Mouse (Mus musculus) forebrain, embryonic 13.5 days (tissue): Measurements from ENCODE around the gene Slc35a1. TPM values are rescaled to one million over a fixed set of nuclear protein-coding genes. Genes with fewer than 3 reads are reported as not detected.
A peak's percentile ranks its signal among the peaks of the same experiment; 100 is the strongest.

Experiments
- ATAC-seq: fragments of 200-750 bp; cut with Nextera tagmentation; 2 replicates; pipeline ENCODE4 v1.8.0; 2017
- H3K27ac ChIP-seq: fragments of 300-500 bp; sonication (generic); 2 replicates; pipeline ENCODE4 v1.5.1; 2015; ENCODE audit warnings: inconsistent platforms, mild to moderate bottlenecking, moderate library complexity
- H3K27me3 ChIP-seq: fragments of 300-500 bp; sonication (generic); 2 replicates; pipeline ENCODE4 v1.6.1; 2015; ENCODE audit warnings: mild to moderate bottlenecking, inconsistent platforms
- H3K36me3 ChIP-seq: fragments of 300-500 bp; sonication (generic); 2 replicates; pipeline ENCODE4 v1.6.1; 2015; ENCODE audit warnings: mild to moderate bottlenecking, inconsistent platforms; ENCODE audit not compliant: poor library complexity, severe bottlenecking
- H3K4me1 ChIP-seq: fragments of 300-500 bp; sonication (generic); 2 replicates; pipeline ENCODE4 v1.6.1; 2015; ENCODE audit warnings: inconsistent platforms
- H3K4me2 ChIP-seq: fragments of 300-500 bp; sonication (generic); 2 replicates; pipeline ENCODE4 v1.6.1; 2015; ENCODE audit warnings: inconsistent platforms, mild to moderate bottlenecking, moderate library complexity
- H3K4me3 ChIP-seq: fragments of 300-500 bp; sonication (generic); 2 replicates; pipeline ENCODE4 v1.5.1; 2015; ENCODE audit warnings: mild to moderate bottlenecking, inconsistent platforms
- H3K9ac ChIP-seq: fragments of 300-500 bp; sonication (generic); 2 replicates; pipeline ENCODE4 v1.6.1; 2015; ENCODE audit warnings: mild to moderate bottlenecking, inconsistent platforms
- H3K9me3 ChIP-seq: fragments of 300-500 bp; sonication (generic); replicated peaks from 2 replicates; pipeline ENCODE4 v1.6.1; 2016; ENCODE audit warnings: inconsistent platforms
- WGBS: fragments of 180-500 bp; shearing (Covaris S2); methylation state at CpG from one replicate; pipeline ENCODE4 v1.1.7; 2015; 5-methylcytosine and 5-hydroxymethylcytosine counted together
- polyA plus RNA-seq: library from polyadenylated mRNA; unstranded; fragments of >200 nt; fragmentation: Nextera tagmentation; extraction: Ambion mirVana; gene quantifications from 2 replicates; pipeline ENCODE4 v1.2.1, GENCODE M21; 2015

Slc35a1 gene
- polyA plus RNA-seq, 1 experiment from 2014 or later = 49.9 TPM

DNA sequence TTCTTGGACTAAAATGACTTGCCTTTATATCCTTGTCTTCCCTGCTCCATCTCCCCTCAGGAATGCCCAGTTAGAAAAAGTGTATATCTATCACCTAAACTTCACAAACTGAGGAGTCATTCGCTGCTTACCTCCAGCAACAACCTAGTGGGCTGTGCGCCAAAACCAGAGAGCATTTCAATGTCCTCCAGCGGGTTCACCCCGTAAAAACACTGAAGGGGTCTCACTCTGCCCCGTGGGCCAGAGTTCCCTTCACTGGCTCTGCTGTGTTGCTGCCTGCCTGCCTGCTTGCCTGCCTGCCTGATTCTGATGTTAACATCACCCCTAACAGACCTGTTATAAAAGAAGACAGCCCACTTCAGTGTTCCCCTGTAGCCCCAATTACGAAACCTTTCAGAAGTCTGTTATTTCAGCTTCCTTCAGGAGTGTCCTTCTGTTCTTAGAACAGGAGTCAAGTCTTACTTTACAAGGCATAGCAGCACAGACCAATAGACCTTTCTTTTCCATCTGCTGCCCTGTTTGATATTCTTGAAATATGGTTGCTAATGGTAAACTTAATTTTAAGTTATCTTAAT is 73.6 kb downstream of the Slc35a1 start:
- Histone ChIP-seq H3K36me3 (peaks cover 4% of the 10 kb centered on the region), H3K4me3 (peak overlapping the region; percentile 84), H3K4me1 (peaks cover 26% of the 10 kb centered on the region), H3K4me2 (peak overlapping the region; percentile 94), H3K9ac (peak overlapping the region; percentile 89), H3K9me3 (no peaks in the 10 kb centered on the region), H3K27ac (no peak overlapping the region), H3K27me3 (no peaks in the 10 kb centered on the region)
- WGBS = 73% methylated on average over 6 of the region's 6 CpGs
- ATAC-seq = no peak

Other genes starting within 250 kb of the Slc35a1 start
- gene Akirin2, start 136.5 kb downstream of the Slc35a1 start, polyA plus RNA-seq = 64.2 and 82.8 TPM in 2 replicates
- gene Orc3, start 72.5 kb downstream of the Slc35a1 start, polyA plus RNA-seq = 91.7 and 97.2 TPM in 2 replicates
- 68.7 TPM in 2 replicates for gene Rars2, start 72.5 kb downstream of the Slc35a1 start, polyA plus RNA-seq
- gene Cfap206, start 42.8 kb upstream of the Slc35a1 start, polyA plus RNA-seq = 1.4 and 1.6 TPM in 2 replicates
- not detected in 2 replicates for gene Gm136, start 68.8 kb upstream of the Slc35a1 start, polyA plus RNA-seq
- gene Smim8, start 91.0 kb upstream of the Slc35a1 start, polyA plus RNA-seq = 51.0 and 56.2 TPM in 2 replicates
- gene Zfp292, start 195.5 kb upstream of the Slc35a1 start, polyA plus RNA-seq = 34.8 and 37.9 TPM in 2 replicates
- not detected in 2 replicates for gene Cga, start 206.3 kb upstream of the Slc35a1 start, polyA plus RNA-seq